Mouse (Mus musculus) small intestine, adult 2 months (tissue): ENCODE results near the gene Dnajc1. TPM values are rescaled to one million over a fixed set of nuclear protein-coding genes. Genes with fewer than 3 reads are reported as not detected.

Source experiments
- H3K27ac ChIP-seq: fragments of 200-500 bp; 2 replicates; pipeline ENCODE4 v1.5.1; 2012; ENCODE audit warnings: low read depth, low read length, control low read depth, inconsistent platforms; ENCODE audit not compliant: insufficient read depth
- H3K27me3 ChIP-seq: fragments of 200-500 bp; 2 replicates; pipeline ENCODE4 v1.6.1; 2012; ENCODE audit warnings: mild to moderate bottlenecking, moderate library complexity, low read length, inconsistent platforms; ENCODE audit not compliant: control insufficient read depth, insufficient read depth
- H3K36me3 ChIP-seq: fragments of 200-500 bp; 2 replicates; pipeline ENCODE4 v1.6.1; 2012; ENCODE audit warnings: mild to moderate bottlenecking, low read length, control low read depth, inconsistent platforms; ENCODE audit not compliant: control insufficient read depth, insufficient read depth
- H3K4me1 ChIP-seq: fragments of 200-500 bp; 2 replicates; pipeline ENCODE4 v1.6.1; 2012; ENCODE audit warnings: low read length, inconsistent platforms, mixed read lengths; ENCODE audit not compliant: control insufficient read depth, insufficient read depth, insufficient read length
- H3K4me3 ChIP-seq: fragments of 200-500 bp; 2 replicates; pipeline ENCODE4 v1.5.1; 2012; ENCODE audit warnings: low read depth, mild to moderate bottlenecking, control low read depth, inconsistent platforms, low read length, moderate library complexity
- CTCF ChIP-seq: fragments of 200-500 bp; IDR thresholded peaks from 2 replicates; pipeline ENCODE4 v1.5.1; 2012; ENCODE audit warnings: low read depth, mild to moderate bottlenecking, control low read depth, inconsistent platforms, low read length, moderate library complexity, mixed read lengths; ENCODE audit not compliant: insufficient replicate concordance, insufficient read length; ENCODE audit errors: extremely low read depth
- POLR2A ChIP-seq: fragments of 200-500 bp; IDR thresholded peaks from 2 replicates; pipeline ENCODE4 v1.6.1; 2012; ENCODE audit warnings: low read depth, mild to moderate bottlenecking, control low read depth, inconsistent platforms, low read length, moderate library complexity
- WGBS: fragments of 180-500 bp; shearing (Covaris S2); methylation state at CpG from one replicate; pipeline ENCODE4 v1.1.7; 2018; 5-methylcytosine and 5-hydroxymethylcytosine counted together
- polyA plus RNA-seq: library from polyadenylated mRNA; depleted of rRNA; stranded (reverse); fragments of >200 nt; gene quantifications from 2 replicates; pipeline ENCODE4 v1.2.3, GENCODE M21; 2012

Gene Dnajc1
- polyA plus RNA-seq, 1 experiment = 25.2 TPM

- TF ChIP-seq CTCF (no peak), POLR2A (no peak)
- H3K4me1 ChIP-seq = no peaks in the 10 kb centered on the region
- WGBS = 85% methylated on average over 3 of the region's 3 CpGs
- peaks cover 30% of the 10 kb centered on the region for H3K36me3 ChIP-seq
- H3K27ac ChIP-seq = no peak overlapping the region
- H3K4me3 ChIP-seq = no peak overlapping the region
- H3K27me3 ChIP-seq = no peaks in the 10 kb centered on the region
These were observed 216.4 kb downstream of the Dnajc1 start for GRCm38 (mm10) chr2:18176235-18176634.

- H3K4me1 ChIP-seq = no peaks in the 10 kb centered on the region
- H3K36me3 ChIP-seq = peaks cover 28% of the 10 kb centered on the region
- TF ChIP-seq CTCF = no peak
- no peak for TF ChIP-seq POLR2A
- no peak overlapping the region for H3K4me3 ChIP-seq
- H3K27ac ChIP-seq = no peak overlapping the region
- H3K27me3 ChIP-seq = no peaks in the 10 kb centered on the region
- WGBS = 20% methylated on average over 1 of the region's 1 CpGs
These were observed 217.4 kb downstream of the Dnajc1 start for GRCm38 (mm10) chr2:18175234-18175633.

- Histone ChIP-seq H3K27ac (no peak overlapping the region), H3K4me3 (no peak overlapping the region), H3K36me3 (peaks cover 22% of the 10 kb centered on the region), H3K27me3 (no peaks in the 10 kb centered on the region), H3K4me1 (no peaks in the 10 kb centered on the region)
- 62% methylated on average over 1 of the region's 1 CpGs for WGBS
- TF ChIP-seq POLR2A (no peak), CTCF (no peak)
These were observed 223.3 kb downstream of the Dnajc1 start for GRCm38 (mm10) chr2:18169174-18169948.

DNA sequence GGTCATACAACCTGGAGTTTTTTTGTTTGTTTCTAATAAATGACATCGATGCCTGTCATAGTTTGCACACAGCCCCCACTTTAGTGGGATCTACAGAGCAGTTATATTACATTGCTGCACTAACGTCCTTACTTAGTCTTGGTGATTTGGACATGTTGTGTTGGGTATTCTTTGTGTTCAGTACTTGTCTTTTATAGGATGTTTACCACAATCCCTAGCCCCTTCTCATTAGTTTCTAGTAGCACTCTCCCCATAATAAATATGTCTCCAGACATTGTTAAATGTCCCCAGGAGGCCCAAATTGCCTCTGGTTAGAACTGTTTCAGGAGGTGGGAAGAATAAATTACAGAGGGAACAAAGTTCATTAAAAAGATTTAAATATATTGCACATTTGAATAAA, 227.1 kb downstream of the Dnajc1 start:
- no peak for TF ChIP-seq CTCF
- no peak for TF ChIP-seq POLR2A
- no peak overlapping the region for H3K4me3 ChIP-seq
- H3K36me3 ChIP-seq = peaks cover 23% of the 10 kb centered on the region
- WGBS = 87% methylated on average over 2 of the region's 2 CpGs
- H3K4me1 ChIP-seq = no peaks in the 10 kb centered on the region
- no peaks in the 10 kb centered on the region for H3K27me3 ChIP-seq
- no peak overlapping the region for H3K27ac ChIP-seq

GRCm38 (mm10) chr2:18160992-18161391, 231.6 kb downstream of the Dnajc1 start:
- Histone ChIP-seq H3K27me3 (no peaks in the 10 kb centered on the region), H3K4me1 (no peaks in the 10 kb centered on the region), H3K27ac (no peak overlapping the region), H3K36me3 (peaks cover 20% of the 10 kb centered on the region), H3K4me3 (no peak overlapping the region)
- TF ChIP-seq CTCF (no peak), POLR2A (no peak)
- 95% methylated on average over 5 of the region's 5 CpGs for WGBS

- H3K36me3 ChIP-seq = peaks cover 21% of the 10 kb centered on the region
- no peak overlapping the region for H3K27ac ChIP-seq
- H3K4me3 ChIP-seq = no peak overlapping the region
- TF ChIP-seq POLR2A (no peak), CTCF (no peak)
- WGBS = 78% methylated on average over 3 of the region's 3 CpGs
- H3K4me1 ChIP-seq = no peaks in the 10 kb centered on the region
- H3K27me3 ChIP-seq = no peaks in the 10 kb centered on the region
These were observed 233.2 kb downstream of the Dnajc1 start for GRCm38 (mm10) chr2:18159426-18159825.

DNA sequence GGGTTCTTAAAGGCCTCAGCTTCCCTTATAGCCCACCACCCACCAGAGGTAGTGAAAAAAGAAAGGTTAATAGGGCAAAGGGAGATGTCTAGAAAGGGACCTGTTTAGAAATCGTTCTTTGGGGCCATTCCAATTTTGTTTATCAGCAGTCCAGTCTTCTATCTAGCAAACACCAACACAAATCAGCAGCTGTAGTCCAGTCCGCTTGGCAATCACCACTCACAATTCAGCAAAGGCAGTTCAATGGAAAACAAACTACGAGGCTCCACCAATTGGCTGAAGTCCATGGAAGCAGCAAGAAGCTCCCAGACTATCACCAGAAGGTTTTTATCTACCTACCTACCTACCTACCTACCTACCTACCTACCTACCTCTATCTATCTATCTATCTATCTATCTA, 236.5 kb downstream of the Dnajc1 start:
- H3K27ac ChIP-seq = no peak overlapping the region
- no peaks in the 10 kb centered on the region for H3K27me3 ChIP-seq
- H3K36me3 ChIP-seq = peaks cover 15% of the 10 kb centered on the region
- no peak for TF ChIP-seq CTCF
- TF ChIP-seq POLR2A = no peak
- no peak overlapping the region for H3K4me3 ChIP-seq
- H3K4me1 ChIP-seq = no peaks in the 10 kb centered on the region
- 83% methylated on average over 3 of the region's 3 CpGs for WGBS
